Mouse (Mus musculus) activated CD4-positive, CD25-positive, alpha-beta regulatory T cell, adult 4 months (primary cell): ENCODE measurements around the gene Cyfip2. TPM values are rescaled to one million over a fixed set of nuclear protein-coding genes. Genes with fewer than 3 reads are reported as not detected.

ENCODE experiments used
- ATAC-seq: one replicate; pipeline ENCODE4 v1.8.0; 2017
- polyA plus RNA-seq, 2 experiments: library from polyadenylated mRNA; unstranded; fragments of 100-300 nt; shearing (Covaris generic); gene quantifications; one replicate each; pipeline ENCODE4 v1.2.1; 2017

Cyfip2 gene
- polyA plus RNA-seq, 2 experiments from 2014 or later: 66.7 to 74.4 TPM

DNA sequence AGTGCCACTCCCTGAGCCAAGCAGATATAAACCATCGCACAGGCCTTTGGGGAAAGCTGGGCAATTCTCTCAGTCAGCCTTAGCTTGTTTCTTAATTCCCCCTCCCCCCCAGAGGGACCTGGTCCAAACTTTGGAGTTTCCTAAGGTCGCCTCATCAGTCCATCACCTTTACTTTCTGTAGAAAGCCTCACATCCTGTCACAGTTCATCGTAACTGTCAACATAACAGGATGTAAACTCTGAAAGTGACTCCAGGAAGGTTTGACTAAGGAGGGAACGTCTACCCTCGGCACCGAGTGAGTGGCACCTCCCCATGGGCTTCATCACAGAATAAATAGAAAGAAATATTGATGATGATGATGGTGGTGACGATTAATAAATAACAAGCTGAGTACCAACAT is 4.9 kb downstream of the Cyfip2 start:
- peak; percentile 54 for ATAC-seq

DNA sequence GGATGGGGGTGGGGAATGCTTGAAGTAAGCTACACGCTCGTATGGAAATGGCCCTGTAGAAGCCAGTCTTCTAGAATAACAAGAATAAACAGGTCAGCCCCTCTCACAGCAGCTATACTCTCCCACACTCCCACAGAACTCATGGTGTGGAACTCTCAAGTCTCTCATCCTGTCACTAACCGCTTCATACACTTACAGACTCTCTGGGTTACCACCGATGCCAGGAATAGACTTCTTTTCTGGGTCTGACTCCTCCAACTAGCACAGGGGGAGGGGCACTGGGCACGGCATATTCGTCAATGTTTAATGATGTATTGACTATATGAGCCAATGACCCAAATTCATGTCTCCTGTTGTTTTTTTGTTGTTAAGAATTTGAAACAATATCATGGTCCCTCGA is 5.9 kb downstream of the Cyfip2 start:
- no peak for ATAC-seq

DNA sequence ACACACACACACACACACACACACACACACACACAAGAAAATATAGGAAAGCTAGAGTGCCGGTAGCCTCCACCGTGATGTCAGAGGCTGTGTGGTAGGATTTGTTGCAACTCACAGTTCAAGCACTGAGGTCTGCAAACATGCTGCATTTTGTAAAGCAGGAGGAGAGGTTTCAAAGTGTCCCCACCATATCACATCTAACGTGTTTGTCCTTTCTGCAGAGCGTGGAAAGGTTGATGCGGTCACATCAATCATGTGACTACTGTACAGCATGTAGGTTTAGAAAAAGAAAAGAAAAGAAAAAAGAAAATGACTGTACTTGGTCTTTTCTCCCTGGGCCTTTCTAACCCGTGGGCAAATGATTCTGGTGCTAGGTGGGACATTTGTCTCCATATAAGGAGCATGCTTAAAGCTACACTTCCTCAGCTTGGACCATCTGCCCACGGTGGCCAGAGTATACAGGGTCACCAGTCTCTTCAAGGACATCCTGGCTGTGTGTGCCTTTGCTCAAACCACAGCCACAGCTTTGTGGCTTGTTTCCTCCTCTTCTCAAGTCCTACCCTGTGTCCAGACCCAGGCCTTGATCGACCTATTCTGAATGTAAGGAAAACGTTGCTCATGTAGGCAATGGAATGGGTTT is 6.7 kb downstream of the Cyfip2 start:
- no peak for ATAC-seq

DNA sequence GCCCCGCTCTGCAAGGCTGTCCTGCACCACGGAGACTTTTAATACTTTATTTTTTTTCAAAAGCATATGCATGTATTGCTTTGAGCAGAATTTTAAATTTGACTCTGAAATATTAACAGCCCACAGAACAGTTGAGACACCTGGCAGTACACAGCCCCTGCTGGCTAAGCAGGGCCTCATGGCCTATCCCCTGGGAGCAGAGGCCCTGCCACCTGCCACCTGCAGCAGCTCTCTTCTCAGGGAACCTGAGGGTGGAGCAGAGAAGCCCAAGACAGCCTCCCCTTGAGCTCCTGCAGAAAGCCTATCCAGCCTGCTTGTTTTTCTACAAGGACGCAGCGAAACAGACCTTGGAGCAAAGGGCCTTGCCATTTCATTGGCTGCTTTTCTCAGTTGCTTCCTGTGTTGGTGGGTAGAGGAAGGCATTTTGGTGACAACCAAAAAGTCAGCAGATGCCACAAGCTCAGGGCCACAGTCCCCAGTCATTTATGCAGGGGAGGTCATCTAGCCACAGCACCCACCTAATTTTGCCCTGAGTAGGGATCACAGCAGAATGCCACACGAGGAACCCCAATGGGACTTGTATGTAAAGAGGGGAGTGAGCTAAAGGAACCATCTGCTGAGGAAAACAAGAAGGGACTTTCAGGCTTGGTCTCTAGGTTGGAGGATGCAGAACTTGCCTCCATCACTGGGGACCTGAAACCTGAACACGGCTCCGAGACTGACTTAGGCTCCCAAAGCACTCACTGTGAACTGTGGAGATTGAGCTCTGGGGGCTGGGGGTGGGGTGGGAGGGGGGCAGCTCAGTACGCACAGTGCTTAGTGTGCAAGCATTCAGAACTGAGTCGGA is 7.6 kb downstream of the Cyfip2 start:
- ATAC-seq: peak; percentile 28

DNA sequence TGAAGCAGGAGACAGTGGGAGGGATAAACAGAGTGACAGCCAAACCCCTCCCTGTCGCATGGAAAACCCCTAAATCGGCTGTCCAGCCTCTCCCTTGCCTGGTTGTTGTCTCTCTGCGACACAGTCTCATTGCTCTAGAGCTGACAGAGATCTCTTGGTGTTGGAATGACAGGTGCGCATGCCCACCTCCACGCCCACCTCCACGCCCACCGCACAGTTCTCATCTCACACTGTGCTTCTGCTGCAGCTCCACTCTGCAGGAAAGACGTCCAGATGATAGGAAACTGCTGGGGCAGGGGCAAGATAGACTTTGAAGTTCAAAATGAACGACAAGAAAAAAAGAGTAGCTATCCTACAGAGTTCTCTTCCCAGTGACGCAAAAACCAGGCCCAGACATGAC is 8.6 kb downstream of the Cyfip2 start:
- ATAC-seq: no peak

DNA sequence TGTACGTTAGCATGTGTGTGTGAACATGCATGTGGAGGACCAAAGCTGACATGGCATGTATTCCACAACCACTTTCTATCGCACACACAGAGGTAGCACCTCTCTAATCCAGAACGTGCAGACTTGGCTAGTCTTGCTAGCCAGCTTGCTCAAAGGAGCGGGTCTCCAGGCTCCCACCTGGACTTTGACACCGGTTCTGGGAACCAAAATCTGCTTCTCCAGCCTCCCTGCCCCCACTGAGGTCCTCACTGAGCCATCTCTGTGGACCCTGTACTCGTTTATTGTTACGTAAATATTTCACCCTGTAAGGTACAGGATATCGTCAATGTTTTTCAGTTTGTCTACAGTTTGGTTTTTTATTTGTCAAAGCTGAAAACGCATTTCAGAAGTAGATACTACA is 10.2 kb downstream of the Cyfip2 start:
- ATAC-seq: no peak

DNA sequence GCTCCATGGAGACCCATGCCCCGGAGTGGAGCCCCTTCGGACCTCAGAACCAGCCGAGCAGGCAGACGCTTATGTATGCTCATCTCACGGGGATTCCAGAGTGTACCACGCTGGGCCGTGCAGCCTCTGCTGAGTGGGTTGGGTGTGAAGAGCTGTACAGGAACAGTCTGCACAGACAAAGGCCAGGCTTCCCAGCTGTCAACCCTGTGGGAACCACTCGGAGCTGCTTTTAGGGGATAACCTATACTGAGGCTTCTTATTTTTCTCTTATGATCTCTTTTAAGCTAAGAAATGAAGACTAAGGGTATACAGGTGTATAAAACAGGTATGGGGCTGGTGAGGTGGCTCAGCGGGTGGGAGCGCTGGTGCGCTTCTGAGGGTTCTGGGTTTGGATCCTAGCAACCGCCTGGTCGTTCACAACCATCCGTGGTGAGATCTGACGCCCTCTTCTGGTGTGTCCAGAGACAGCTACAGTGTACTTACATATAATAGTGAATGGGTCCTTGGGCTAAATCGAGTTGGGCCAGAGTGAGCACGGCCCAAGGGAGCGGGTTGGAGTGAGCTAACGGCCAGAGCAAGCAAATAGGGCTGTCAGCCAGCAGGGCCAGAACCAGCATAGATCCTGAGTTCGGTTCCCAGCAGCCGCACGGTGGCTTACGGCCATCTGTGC is 10.9 kb downstream of the Cyfip2 start:
- ATAC-seq: no peak

DNA sequence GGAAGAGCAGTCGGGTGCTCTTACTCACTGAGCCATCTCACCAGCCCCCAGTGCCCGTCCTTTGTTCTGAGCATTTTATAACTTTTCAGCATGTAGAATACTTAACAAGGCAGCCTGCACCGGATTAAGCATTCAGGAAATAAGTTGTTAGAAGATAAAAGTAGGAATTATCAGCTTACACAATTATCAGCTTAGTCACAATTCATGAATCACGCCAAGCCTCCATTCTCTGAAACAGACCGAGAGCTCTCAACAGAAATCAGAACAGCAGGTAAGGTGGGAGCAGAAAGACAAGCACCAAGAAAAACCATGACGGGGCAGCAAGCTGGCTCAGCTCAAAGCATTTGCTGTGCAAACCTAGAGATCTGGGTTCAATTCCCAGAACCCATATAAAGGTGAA is 12.8 kb downstream of the Cyfip2 start:
- no peak for ATAC-seq

DNA sequence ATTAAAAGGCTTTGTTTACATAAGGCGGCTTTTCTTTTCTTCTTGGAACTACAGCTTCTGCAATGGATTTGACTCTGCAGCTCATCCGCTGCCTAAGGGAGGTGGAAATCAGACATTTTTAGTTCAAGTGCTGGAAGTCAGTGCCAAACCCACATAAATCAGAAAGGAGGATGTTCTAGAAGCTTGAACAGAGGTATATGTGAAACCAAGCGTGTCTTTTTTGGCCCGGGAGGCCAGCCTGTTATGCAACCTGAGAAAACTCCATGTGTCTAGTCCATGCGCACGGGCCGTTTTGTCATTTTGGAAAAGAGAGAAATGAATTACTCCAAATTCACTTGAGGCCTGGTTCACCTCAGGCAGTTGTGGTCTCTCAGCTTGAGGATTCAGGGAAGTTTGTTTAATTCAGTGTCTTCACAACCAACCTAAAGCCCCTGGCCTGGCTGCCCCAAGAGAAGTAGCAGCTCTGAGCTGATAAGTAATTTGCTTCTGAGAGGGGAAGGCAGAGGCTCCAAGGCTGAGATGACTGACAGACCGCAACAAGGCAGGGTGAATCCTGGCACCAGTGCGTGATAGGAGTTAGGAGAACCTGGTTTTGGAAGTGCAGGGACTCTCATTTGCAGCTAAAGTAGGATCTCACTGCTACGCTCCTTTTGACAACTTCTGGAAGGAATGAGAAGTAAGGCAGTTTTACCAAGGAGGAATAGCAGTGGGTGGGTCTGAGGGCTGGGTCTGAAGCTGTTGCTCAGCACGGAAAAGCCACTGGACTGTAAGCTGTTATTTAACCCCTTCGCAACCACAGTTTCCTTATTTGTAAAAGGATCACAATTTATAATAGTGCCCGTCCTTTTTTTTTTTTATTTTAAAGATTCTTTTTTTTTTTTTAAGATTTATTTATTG is 13.5 kb downstream of the Cyfip2 start:
- ATAC-seq: no peak

DNA sequence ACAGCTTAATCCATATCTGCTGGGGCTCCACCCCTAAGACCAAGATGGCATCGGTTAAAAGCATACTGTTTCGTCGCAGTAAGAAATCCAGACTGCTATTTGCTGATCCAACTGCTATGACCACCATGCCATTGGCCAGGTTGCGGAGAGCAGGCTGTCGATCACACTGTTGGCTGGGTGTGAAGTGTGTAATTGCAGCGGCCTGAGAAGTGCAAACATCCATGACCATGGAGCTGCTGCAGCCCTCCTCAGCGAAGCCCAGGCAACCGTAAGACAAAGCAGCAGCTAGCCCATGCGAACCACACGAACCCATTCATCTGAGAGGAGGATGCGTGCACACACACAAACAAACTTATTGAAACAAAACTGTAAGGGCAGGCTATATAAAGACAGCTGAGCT is 18.3 kb downstream of the Cyfip2 start:
- no peak for ATAC-seq

DNA sequence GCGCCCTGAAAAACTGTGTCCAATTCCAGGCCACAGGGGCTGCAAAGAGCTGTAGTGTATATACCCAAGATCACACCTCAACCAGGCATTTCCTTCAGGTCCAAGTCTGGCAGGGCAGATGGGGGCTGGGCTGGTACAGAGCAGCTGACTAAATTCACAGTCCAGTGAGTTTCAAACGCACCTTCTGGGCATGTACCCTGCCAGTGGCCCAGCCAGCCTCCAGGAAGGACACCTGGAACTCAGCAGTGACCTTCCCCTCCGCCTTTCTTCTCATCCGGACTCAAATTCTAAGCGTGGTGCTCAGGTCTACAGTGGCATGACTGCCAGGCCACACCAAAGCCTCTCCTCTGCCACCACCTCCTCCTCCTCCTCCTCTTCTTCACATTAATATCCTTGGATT is 19.2 kb downstream of the Cyfip2 start:
- no peak for ATAC-seq

DNA sequence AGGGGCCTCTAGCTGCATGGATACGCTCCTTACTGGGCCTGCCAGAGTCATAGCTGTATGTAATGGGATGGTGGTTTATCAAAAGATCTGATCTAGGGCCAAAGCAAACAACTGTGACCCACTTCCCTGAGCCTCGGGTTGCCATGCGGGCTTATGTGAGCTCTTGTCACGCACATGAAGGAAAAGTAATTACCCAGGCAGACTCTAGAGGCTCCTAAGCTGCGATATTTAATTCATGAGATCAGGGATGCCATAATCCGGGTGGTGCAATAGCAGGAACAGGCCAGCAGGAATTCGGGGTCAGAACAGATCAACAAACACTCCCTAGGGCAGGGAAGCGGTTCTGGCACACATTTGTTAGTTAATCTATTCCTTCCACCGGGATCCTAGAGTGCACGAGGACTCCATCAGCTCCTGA is 21.7 kb downstream of the Cyfip2 start:
- no peak for ATAC-seq

DNA sequence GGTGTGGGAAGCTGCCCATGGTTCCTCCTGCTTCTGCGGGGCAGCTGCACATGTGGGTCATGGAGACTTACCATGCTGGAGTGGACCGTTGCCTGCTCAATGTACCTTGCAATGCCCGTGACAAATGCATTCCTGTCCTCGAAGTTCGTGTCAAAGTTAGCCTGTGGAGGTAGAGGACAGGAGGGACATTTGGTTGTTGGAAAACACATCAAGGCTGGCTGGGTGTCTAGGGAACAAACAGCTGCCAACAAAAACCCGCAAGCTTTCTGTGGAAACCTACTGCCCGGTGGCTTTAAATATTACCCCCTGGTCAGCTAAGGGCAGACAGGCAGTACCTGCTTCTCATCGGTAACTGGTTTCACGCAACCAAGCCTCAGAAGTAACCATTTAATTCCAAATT is 23.1 kb downstream of the Cyfip2 start:
- no peak for ATAC-seq

DNA sequence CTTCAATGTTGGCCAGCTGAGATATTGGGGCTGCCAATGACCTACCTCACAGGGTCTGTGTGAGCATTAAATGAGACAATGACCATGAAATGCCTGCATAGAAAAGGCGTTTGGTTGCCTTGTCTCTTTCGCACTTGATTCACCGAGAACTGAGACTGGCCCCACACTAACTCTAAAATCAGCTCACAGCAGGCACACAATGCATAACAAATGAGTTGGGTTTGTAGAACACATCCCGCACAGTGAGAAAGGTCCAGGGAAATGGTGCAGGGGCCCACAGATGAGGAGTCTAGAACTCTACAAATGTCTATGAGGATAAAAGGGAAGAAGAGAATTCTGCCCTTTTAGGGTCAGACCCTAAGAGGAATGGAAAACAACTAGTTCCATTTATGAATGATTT is 23.6 kb downstream of the Cyfip2 start:
- no peak for ATAC-seq

DNA sequence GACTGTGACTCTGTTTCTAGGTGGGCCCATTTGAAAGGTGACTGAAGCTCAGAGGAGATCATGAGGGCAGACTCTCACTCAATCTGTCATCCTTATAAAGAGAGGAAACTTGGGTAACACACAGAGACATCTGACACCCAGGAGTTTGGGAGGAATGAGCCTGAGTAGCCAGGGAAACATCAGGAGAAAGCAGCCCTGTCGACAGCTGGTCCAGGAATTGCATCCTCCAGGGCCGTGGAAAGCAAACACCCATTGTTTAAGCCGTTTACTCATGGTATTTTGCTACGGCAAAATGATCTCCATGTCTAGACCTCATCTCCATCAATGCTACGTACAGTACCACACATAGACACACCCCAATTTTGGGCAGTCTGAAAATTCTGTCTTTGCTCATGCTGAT is 24.6 kb downstream of the Cyfip2 start:
- ATAC-seq: no peak

DNA sequence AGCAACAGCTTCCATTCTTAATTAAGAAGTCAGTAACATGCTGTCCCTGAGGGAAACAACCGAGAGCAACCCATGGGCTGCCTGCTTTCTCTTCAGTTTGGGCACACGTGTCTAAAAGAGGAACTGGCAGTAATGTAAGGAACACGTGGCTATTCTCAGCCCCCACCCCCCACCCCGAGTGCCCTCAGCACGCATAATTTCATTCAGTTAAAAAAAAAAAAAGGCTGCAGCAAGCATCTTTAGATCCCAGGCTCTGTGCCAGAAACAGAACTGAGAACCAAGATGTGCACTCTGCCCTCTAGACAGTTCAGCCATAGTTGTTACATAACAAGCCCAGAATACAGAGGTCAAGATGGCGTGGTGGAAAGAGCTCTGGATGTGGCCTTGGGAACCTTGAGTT is 25.9 kb downstream of the Cyfip2 start:
- ATAC-seq: no peak

DNA sequence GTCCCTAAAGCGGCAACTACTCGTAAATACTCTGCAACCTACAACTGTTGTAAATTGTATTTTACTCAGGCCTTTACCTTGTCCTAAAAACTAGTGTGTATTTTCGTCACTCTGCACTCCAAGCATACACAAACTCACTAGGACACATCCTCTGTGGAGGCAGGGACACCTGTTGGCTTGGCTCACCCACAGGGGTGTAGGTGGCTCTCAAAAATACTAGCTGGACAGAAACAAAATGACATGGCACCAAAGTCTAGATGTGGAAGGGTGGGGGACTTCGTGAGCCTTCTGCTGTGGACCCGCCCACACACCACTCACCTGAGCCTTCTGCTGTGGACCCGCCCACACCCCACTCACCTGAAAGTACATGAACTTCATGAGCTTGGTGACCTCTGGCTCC is 28.9 kb downstream of the Cyfip2 start:
- no peak for ATAC-seq

DNA sequence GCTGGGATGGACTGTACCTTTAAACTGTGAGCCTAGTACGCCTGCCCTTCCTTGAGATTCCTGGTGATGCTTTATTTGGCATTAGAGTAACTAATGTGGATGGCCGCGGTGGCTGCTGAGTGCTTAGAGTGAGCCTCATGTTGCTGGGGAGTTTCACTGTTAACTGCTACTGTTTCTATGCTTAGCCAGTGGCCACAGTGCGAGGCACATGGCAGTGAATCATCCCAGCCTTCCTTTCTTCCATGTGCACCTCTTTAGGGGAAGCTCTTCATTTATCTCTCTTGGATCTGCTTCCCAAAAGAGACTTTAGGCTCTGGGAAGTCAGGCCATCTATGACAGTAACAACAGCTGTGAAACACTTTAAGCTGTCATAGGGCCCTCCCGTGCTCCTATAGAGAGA is 30.0 kb downstream of the Cyfip2 start:
- no peak for ATAC-seq

DNA sequence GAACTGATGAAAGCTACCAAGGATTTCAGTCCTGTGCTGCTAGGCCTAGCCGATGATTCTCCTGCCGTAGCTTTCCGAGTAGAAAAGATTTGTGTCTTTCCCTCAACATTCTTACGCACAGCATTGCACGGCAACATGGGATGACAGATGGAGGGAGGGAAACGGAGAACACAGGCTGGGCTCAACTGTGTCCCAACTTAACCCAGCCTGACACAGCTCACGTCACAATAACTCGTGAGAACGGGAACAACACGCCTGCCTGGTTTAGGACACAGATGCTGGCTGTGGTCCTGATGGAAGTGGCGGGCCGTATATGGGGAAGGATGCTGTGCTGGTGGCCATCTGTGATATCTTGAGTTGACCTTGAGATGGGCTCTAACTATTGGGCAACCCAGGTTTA is 34.0 kb downstream of the Cyfip2 start:
- ATAC-seq: no peak

DNA sequence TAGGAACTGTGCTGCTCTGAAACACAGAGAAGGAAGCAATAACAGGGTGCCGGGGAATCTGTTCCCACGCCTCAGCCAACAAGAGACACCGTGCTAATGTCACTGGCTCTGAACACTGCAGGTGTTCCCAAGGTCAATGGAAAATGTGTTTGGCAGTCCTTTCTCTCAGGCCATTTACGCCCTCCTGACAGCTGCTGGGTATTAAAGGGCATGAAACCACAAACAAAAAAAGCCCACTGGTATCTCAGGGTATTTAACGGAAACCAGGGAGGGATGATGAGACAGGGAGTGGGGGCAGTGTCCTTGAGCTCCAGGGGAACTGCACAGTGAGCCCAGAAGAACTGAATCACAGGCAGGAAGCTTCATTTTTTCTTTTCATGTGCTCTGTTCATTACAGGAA is 34.5 kb downstream of the Cyfip2 start:
- no peak for ATAC-seq

DNA sequence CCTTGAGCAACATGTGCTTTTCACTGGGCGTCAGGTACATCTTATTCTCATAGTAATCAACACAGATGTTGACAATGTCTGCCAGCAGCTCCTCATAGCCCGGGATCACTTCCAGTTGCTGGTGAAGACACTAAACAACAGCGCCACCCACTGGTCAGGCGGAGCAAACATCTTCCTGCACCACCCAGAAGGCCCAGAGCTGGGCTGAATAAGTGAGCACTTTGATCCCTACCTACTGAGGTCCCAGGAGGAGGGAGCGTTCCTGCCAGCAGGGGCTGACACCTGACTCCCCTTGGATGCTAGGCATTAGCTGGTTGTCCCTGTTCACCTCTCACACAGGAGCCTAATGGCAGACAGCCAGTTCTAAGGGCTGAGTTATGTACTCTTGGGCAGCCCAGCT is 35.9 kb downstream of the Cyfip2 start:
- ATAC-seq: no peak

DNA sequence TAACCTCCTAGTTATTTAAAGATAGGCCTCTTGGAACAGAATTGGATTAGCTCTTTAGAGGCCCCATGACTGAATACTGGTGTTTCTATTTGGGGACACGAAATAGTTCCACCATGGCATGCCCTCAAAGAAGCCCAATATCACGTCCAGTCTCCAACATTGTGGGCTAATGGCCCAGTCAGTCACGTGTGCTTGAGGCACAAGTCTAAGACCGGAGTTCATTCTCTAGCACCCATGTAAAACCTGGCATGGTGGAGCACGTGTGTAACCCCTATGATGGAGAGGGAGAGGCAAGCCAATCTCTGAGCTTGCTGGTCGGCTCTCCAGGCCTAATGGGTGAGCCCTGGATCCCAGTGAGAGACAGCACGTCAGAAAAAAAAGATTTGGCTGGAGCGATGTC is 36.5 kb downstream of the Cyfip2 start:
- ATAC-seq: no peak

DNA sequence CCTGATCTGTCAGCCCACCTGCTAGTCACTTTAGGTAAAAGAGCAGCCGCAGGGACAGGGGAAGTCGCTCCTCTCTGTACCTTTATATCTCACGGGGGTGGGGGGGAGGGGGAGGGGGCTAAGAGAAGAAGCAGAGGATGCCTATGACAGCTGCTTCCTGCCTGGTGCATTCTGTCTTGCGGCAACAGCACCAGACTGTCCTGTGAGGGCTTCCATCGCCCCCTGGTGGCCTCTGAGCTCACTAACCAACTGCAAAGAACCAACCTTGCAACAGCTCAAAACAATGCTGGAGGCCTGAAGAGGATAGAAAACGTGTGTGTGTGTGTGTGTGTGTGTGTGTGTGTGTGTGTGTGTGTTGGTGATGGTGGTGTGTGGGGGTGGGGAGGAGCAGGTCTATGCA is 37.4 kb downstream of the Cyfip2 start:
- ATAC-seq: peak; percentile 95
